Mouse (Mus musculus) limb, embryonic 10.5 days (tissue): ENCODE results near the gene Ttc17. TPM values are rescaled to one million over a fixed set of nuclear protein-coding genes. Genes with fewer than 3 reads are reported as not detected.
"Not testable (repeated sequence)": the region's sequence is repeated elsewhere in the genome, so short reads cannot be mapped to it uniquely, and the experiment has no call there.

Experiments used
- DNase-seq: peaks from one replicate; pipeline ENCODE4 v3.0.0-alpha.2; 2017; ENCODE audit warnings: low spot score
- H3K27ac ChIP-seq: fragments of 300-500 bp; sonication (generic); 2 replicates; pipeline ENCODE4 v1.5.1; 2016; ENCODE audit warnings: mild to moderate bottlenecking
- H3K27me3 ChIP-seq: fragments of 300-500 bp; sonication (generic); 2 replicates; pipeline ENCODE4 v1.6.1; 2016; ENCODE audit warnings: low read depth, mild to moderate bottlenecking; ENCODE audit not compliant: poor library complexity, severe bottlenecking
- H3K36me3 ChIP-seq: fragments of 300-500 bp; sonication (generic); 2 replicates; pipeline ENCODE4 v1.6.1; 2016; ENCODE audit warnings: mild to moderate bottlenecking, moderate library complexity
- H3K4me1 ChIP-seq: fragments of 300-500 bp; sonication (generic); 2 replicates; pipeline ENCODE4 v1.6.1; 2016
- H3K4me3 ChIP-seq: fragments of 300-500 bp; sonication (generic); 2 replicates; pipeline ENCODE4 v1.5.1; 2016; ENCODE audit warnings: mild to moderate bottlenecking, moderate library complexity
- H3K9me3 ChIP-seq: fragments of 300-500 bp; sonication (generic); replicated peaks from 2 replicates; pipeline ENCODE4 v1.6.1; 2016; ENCODE audit warnings: mild to moderate bottlenecking
- WGBS: fragments of 180-500 bp; shearing (Covaris S2); methylation state at CpG from one replicate; pipeline ENCODE4 v1.1.7; 2016; 5-methylcytosine and 5-hydroxymethylcytosine counted together
- polyA plus RNA-seq: library from polyadenylated mRNA; unstranded; fragments of >200 nt; fragmentation: Nextera tagmentation; extraction: Ambion mirVana; gene quantifications from 2 replicates; pipeline ENCODE4 v1.2.1, GENCODE M21; 2016

Ttc17 gene
- polyA plus RNA-seq, 1 experiment from 2014 or later: 13.4 TPM

DNA sequence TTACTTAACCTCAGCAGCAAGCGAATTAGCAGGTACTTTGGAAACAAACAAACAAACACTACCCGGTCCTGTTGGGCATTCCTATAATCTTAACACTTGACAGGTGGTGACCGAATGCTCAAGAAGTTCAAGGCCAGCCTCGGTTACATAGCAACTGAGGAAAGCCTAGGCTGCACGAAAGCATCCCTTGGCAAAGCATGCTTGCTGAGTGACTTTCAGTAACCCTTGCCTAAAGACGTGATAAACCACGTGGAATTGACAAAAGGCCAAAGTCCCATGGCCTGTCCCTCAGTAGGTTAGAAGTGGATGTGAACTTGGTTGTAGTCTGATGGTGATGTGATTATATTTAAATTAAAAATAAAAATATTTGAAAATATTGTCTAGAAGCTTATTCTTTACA lies 4.4 kb downstream of the Ttc17 start:
- DNase-seq: no peak
- no peaks in the 10 kb centered on the region for H3K27me3 ChIP-seq
- peaks cover 4% of the 10 kb centered on the region; the same call in 1 of the 2 replicates for H3K36me3 ChIP-seq
- H3K4me3 ChIP-seq: no peak overlapping the region
- peaks cover 15% of the 10 kb centered on the region for H3K4me1 ChIP-seq
- no peak overlapping the region for H3K27ac ChIP-seq
- no peaks in the 10 kb centered on the region for H3K9me3 ChIP-seq
- WGBS: 91% methylated on average over 7 of the region's 7 CpGs

DNA sequence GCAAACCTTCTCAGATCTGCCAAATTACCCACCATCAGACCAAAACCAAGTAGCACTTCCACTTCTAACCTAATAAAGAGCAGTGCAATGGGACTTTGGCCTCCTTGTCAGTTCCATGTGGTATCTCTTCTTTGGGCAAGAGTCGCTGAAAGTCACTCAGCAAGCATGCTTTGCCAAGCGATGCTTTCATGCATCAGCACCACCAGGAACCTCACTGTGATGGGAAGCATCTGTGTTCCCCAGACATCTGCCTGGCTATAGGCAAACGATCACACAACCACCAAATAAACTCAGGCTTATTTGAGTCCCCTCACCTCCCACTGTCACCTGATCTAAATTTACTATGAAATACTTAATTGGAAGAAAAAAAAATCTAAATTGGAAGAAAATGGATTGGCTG lies 5.5 kb downstream of the Ttc17 start:
- 92% methylated on average over 3 of the region's 3 CpGs for WGBS

DNA sequence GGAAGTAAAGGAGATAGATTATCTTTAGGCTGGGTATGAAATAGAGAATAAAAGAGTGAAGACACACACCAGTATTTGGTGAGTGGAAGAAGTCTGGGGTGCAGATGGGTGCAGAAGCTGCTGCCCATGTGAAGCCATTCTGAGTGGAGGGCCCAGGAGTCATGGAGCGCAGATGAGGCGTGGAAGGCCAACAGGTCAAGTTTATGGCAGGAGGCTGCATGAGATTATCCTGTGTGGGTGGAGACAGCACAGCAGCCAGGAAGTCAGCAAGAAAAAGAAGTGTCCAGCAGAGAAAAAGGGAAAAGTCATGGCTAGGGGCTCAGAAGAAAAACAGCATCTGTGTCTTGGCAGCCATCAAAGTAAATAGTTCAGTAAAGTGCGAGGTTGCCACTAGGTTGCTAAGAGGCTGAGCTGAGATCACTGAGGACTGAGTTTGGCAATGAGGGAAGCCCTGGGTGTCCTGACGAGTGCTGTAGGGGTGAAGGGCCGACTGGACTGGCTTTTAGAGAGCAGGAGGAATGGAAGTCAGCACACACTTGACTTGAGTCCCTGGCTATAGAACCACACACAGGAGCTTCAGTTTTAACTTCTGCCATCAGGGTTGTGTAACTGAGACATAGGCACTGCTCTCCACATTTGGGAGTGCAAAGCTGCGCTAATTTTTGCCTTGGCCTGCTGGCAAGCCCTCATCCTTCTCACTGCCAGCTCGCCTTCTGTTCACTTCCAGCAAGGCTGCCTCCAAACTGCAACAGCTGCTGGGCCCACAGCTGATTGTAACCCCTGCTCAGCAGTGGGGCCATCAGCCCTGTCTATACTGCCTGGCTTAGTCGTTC lies 8.1 kb downstream of the Ttc17 start:
- no peak overlapping the region for H3K4me3 ChIP-seq
- H3K36me3 ChIP-seq: peaks cover 4% of the 10 kb centered on the region; the same call in 1 of the 2 replicates
- no peak for DNase-seq
- no peak overlapping the region for H3K27ac ChIP-seq
- H3K9me3 ChIP-seq: no peaks in the 10 kb centered on the region
- H3K27me3 ChIP-seq: no peaks in the 10 kb centered on the region
- 64% methylated on average over 8 of the region's 8 CpGs for WGBS
- peaks cover 3% of the 10 kb centered on the region; the same call in 1 of the 2 replicates for H3K4me1 ChIP-seq

More for the DNA sequence above, 5.5 kb downstream of the Ttc17 start:
- Histone ChIP-seq H3K4me3 (no peak overlapping the region), H3K9me3 (no peaks in the 10 kb centered on the region), H3K36me3 (peaks cover 4% of the 10 kb centered on the region; the same call in 1 of the 2 replicates), H3K27ac (no peak overlapping the region), H3K4me1 (peaks cover 15% of the 10 kb centered on the region), H3K27me3 (no peaks in the 10 kb centered on the region)
- DNase-seq: no peak

DNA sequence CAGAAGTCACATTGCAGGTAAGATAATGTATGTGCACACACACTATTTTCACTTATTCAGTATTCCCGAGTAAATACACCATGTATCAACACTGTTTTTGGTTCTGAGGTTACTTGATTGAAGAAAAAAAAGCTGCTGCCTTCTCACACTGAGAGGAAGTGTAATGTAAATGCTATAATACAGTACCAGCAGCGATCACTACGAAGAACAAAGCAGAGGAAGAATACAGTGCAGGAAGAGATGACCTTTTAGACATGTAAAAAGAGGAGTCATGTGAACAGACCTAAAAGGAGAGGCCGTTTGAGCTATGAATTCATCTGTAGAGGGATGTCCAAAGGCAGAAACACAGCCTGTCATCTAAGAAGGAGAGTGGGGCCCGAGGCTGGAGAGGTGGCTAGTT lies 9.0 kb downstream of the Ttc17 start:
- no peak overlapping the region for H3K4me3 ChIP-seq
- no peaks in the 10 kb centered on the region for H3K9me3 ChIP-seq
- DNase-seq: no peak
- H3K27ac ChIP-seq: no peak overlapping the region
- 89% methylated on average over 5 of the region's 5 CpGs for WGBS
- H3K27me3 ChIP-seq: no peaks in the 10 kb centered on the region
- no peaks in the 10 kb centered on the region for H3K36me3 ChIP-seq
- peaks cover 3% of the 10 kb centered on the region; the same call in 1 of the 2 replicates for H3K4me1 ChIP-seq

DNA sequence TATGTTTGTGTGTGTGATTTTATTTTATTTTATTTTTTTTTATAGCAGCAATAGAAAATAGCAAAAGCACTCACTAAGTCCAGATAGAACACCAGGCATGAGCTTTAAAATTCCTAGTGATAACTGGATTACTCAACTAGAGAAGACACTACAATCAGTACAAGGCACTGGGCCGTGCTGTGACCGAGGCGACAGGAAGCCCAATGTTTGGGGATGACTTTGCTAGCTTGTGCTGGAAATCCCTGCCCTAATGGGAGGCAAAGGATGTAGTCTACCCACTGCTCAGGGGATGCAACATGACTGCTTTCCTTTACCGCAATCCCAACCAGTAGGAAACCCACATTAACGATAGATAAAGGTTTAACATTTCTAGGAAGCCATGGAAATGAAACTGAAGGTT lies 10.2 kb downstream of the Ttc17 start:
- Histone ChIP-seq H3K27me3 (no peaks in the 10 kb centered on the region), H3K27ac (no peak overlapping the region), H3K9me3 (no peaks in the 10 kb centered on the region)

DNA sequence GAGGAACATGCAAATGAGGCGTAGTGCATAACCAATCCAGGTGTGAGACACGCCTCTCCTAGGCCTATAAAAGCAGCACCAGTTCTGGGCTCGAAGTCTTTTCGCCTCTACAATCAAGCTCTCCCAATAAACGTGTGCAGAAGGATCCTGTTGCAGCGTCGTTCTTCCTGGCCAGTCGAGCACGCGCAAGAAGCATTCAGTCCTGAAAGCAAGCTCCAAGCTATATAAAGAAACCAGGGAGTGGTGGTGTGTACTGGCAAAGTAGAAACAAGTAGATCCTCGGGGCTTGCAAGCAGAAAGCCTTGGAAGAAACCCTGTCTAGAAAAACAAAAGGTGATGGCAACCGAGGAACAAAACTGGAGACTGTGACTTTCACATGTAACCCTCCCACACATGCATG lies 15.4 kb downstream of the Ttc17 start:
- WGBS: 95% methylated on average over 12 of the region's 12 CpGs
- not testable (repeated sequence) for H3K4me3 ChIP-seq, DNase-seq, H3K27ac ChIP-seq, H3K9me3 ChIP-seq, H3K27me3 ChIP-seq, H3K4me1 ChIP-seq, H3K36me3 ChIP-seq

More for the DNA sequence above, 10.2 kb downstream of the Ttc17 start:
- H3K4me1 ChIP-seq: peaks cover 3% of the 10 kb centered on the region; the same call in 1 of the 2 replicates
- 93% methylated on average over 5 of the region's 5 CpGs for WGBS
- no peaks in the 10 kb centered on the region for H3K36me3 ChIP-seq
- no peak for DNase-seq
- no peak overlapping the region for H3K4me3 ChIP-seq

DNA sequence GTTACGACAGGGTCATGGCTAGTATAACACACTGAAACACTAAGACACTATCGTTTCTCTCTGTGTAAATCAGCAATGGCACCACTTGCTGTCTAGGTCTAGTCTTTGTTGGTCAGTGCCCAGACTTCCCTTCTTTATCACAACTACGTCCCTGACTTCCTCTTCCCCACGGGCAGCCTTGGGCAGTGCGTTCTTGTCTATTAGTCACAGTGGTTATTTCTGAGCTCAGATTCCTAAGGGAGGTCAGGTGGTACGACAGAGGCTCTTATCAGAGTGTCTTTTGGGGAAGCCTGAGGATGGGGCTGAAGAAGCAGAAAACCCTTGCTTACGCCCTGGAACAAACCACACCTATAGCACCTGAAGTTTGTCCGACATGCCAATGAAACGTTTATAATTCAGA lies 17.5 kb downstream of the Ttc17 start:
- DNase-seq: no peak
- 86% methylated on average over 9 of the region's 9 CpGs for WGBS

DNA sequence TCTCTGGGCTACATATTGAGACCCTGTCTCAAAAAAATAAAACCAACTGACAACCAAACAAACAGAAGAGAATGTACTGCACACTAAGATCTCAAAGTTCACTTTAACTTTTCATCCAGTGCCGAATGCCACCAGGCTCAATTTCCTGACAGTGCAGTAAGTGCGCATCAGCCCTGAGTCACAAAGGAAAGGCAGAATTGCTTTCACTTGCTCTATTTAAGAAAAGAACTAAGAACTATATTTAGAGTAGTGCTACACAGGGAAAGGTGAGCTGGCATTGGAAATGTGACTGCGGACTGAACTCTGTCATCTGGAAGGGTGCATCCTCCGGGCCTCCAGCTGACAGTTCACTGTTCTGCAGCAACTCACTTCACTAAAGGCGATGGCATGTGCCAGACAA lies 18.6 kb downstream of the Ttc17 start:
- WGBS: 92% methylated on average over 5 of the region's 5 CpGs
- DNase-seq: no peak
- Histone ChIP-seq H3K27ac (no peak overlapping the region), H3K4me3 (no peak overlapping the region), H3K27me3 (no peaks in the 10 kb centered on the region), H3K4me1 (no peaks in the 10 kb centered on the region), H3K36me3 (peaks cover 28% of the 10 kb centered on the region), H3K9me3 (no peaks in the 10 kb centered on the region)

More for the DNA sequence above, 17.5 kb downstream of the Ttc17 start:
- Histone ChIP-seq H3K4me1 (no peaks in the 10 kb centered on the region), H3K36me3 (peaks cover 19% of the 10 kb centered on the region), H3K27ac (no peak overlapping the region), H3K9me3 (no peaks in the 10 kb centered on the region), H3K27me3 (no peaks in the 10 kb centered on the region), H3K4me3 (no peak overlapping the region)

DNA sequence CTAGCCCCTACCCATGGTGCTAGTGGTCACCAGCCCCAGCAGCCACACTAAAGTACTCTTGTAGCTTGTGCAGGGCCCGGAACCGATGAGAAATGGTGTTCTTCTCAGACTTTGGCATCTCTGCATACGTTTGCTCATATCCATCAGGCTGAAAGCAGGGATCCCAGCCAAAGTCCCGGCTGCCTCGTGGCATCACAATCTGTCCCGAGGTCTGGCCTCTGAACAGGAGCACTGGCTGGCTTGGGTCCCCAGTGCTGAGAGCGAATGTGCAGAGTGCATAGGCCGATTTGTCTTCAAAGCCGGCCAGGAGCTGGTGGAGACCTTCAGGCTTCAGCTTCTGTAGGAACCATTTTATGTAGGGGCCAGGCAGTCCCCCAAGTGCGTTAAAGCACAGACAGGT lies 22.0 kb downstream of the Ttc17 start:
- H3K36me3 ChIP-seq: peaks cover 41% of the 10 kb centered on the region
- H3K4me1 ChIP-seq, H3K4me3 ChIP-seq, H3K9me3 ChIP-seq, H3K27me3 ChIP-seq, H3K27ac ChIP-seq, DNase-seq: not testable (repeated sequence)
- 96% methylated on average over 10 of the region's 10 CpGs for WGBS

DNA sequence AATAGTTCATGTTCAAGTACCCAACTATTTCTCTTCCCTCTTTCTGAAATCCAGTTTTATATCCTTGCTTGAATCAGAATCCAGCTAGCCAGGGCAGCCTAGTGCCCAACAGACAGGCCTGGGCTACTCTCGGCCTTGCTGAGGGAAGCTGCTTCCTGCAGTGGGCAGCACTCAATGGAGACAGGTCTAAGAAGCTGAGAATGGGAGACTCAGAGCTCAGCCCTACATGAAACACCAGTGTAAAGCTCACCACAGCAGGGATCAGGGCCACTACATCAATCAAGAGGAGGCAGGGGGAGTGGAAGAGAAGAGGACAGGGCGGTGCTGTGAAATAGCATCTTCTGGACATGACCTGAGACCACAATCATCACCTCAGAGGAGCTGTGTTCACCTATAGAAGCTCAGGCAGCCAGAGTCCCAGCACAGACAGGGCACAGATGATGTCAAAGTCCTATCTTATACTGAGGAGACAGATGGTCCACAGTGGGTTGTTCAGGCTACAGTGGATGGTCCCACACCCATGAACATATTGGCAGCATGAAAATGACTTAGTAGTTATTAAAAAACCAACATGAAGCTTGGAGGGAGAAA lies 25.3 kb downstream of the Ttc17 start:
- DNase-seq: no peak
- Histone ChIP-seq H3K4me1 (no peaks in the 10 kb centered on the region), H3K27me3 (no peaks in the 10 kb centered on the region), H3K27ac (no peak overlapping the region), H3K36me3 (peaks cover 53% of the 10 kb centered on the region), H3K9me3 (no peaks in the 10 kb centered on the region), H3K4me3 (no peak overlapping the region)
- 74% methylated on average over 2 of the region's 2 CpGs for WGBS

DNA sequence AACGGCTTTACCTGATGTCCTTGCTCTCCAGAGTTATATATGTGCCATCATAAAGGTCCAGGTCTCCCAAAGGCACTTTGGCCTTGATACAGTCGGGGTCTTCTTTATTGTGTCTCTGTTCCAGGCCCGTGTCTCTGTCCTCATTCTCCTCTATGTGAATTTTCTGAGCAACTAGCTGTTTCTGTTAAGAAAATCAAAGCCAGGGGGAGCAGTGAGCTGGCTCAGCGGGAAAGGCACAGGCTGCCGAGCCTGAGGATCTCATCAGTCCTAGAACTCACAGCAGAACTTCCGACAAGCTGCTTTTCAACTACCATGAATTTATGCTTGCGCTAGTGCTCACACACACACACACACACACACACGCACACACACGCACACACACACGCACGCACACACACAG lies 27.8 kb downstream of the Ttc17 start:
- Histone ChIP-seq H3K27me3 (no peaks in the 10 kb centered on the region), H3K9me3 (no peaks in the 10 kb centered on the region), H3K4me3 (no peak overlapping the region), H3K4me1 (no peaks in the 10 kb centered on the region), H3K36me3 (peaks cover 56% of the 10 kb centered on the region), H3K27ac (no peak overlapping the region)
- DNase-seq: no peak
- WGBS: 88% methylated on average over 11 of the region's 11 CpGs

DNA sequence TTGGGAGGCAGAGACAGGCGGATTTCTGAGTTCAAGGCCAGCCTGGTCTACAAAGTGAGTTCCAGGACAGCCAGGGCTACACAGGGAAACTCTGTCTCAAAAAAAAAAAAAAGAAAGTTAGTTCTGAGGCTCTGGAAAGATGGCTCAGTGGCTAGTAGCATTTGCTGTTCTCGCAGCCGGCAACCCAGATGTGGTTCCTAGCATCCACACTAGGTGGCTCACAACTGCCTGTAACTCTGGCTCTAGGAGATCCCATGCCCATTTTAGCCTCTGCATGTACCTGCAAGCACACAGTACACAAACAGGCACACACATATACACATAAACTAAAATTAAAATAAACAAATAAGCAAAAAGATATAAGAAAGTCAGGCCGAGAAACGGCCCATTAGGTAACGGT lies 35.4 kb downstream of the Ttc17 start:
- no peaks in the 10 kb centered on the region for H3K27me3 ChIP-seq
- peaks cover 72% of the 10 kb centered on the region for H3K36me3 ChIP-seq
- no peaks in the 10 kb centered on the region for H3K9me3 ChIP-seq
- H3K4me1 ChIP-seq: no peaks in the 10 kb centered on the region
- no peak for DNase-seq
- H3K4me3 ChIP-seq: no peak overlapping the region
- 87% methylated on average over 6 of the region's 6 CpGs for WGBS
- H3K27ac ChIP-seq: no peak overlapping the region

DNA sequence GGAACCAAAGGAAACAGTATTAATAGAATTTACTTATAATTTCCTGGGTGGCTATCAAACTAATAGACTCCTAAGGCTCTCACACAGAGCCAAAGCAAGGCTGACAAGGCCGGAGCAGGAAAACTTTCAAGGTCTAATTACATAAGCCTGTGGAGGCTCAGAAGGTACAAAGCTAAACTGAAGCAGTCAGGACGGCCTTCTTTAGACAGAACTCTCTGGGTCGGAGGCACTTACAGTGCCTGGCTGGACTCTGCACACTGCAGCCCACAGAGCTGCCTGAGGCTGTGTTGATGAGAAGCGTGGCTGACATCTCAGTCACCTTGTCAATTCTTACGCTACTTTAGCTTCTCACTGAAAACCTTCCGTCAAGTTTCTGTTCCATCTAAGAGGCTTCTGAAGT lies 42.7 kb downstream of the Ttc17 start:
- no peak overlapping the region for H3K4me3 ChIP-seq
- no peak overlapping the region for H3K27ac ChIP-seq
- H3K4me1 ChIP-seq: no peaks in the 10 kb centered on the region
- 95% methylated on average over 6 of the region's 6 CpGs for WGBS
- peaks cover 82% of the 10 kb centered on the region for H3K36me3 ChIP-seq
- no peaks in the 10 kb centered on the region for H3K27me3 ChIP-seq
- no peak for DNase-seq
- H3K9me3 ChIP-seq: no peaks in the 10 kb centered on the region
